Mouse (Mus musculus) CH12.LX (cell line): ENCODE measurements around the gene Stk33. TPM values are rescaled to one million over a fixed set of nuclear protein-coding genes. Genes with fewer than 3 reads are reported as not detected.

Source experiments
- DNase-seq: peaks from one replicate; pipeline ENCODE4 v3.0.0-alpha.2; 2013; ENCODE audit errors: extremely low read depth
- H3K27ac ChIP-seq: 2 replicates; pipeline ENCODE4 v1.5.1; 2012; ENCODE audit warnings: low read depth, mild to moderate bottlenecking, control low read depth, moderate library complexity; ENCODE audit not compliant: insufficient read depth
- H3K27me3 ChIP-seq: replicated peaks from 2 replicates; pipeline ENCODE3; 2012; ENCODE audit warnings: inconsistent platforms
- H3K36me3 ChIP-seq, 2 experiments: replicated peaks in 1 of 2; 2 replicates each; pipeline versions ENCODE3 to v1.6.1; 2012; ENCODE audit warnings: inconsistent platforms in 1 of 2, low read length in 1 of 2, mild to moderate bottlenecking in 1 of 2, mixed read lengths in 1 of 2, moderate library complexity in 1 of 2; ENCODE audit not compliant: control insufficient read depth in 1 of 2, insufficient read depth in 1 of 2
- H3K4me1 ChIP-seq, 2 experiments: 2 replicates each; pipeline ENCODE4 v1.6.1; 2012; ENCODE audit warnings: inconsistent platforms in 1 of 2, moderate library complexity in 1 of 2; ENCODE audit not compliant: insufficient read depth in 2 of 2, control insufficient read depth in 1 of 2
- H3K4me2 ChIP-seq: 2 replicates; pipeline ENCODE4 v1.6.1; 2012; ENCODE audit warnings: low read depth, mild to moderate bottlenecking, control low read depth; ENCODE audit not compliant: poor library complexity, insufficient read depth, severe bottlenecking
- H3K4me3 ChIP-seq, 3 experiments: fragments of 150-350 bp in 1 of 3; sonication (generic) in 1 of 3; replicated peaks in 1 of 3; 2 replicates each; pipeline versions ENCODE3 to v1.5.1; 2011 to 2012; ENCODE audit warnings: low read depth in 2 of 3, low read length in 2 of 3, mild to moderate bottlenecking in 2 of 3, moderate library complexity in 2 of 3, control low read depth in 1 of 3, improper control_type of control experiment in 1 of 3, inconsistent platforms in 1 of 3, mixed read lengths in 1 of 3; ENCODE audit not compliant: poor library complexity in 1 of 3
- H3K79me2 ChIP-seq: replicated peaks from 2 replicates; pipeline ENCODE4 v1.6.1; 2012; ENCODE audit warnings: mild to moderate bottlenecking, moderate library complexity; ENCODE audit not compliant: control insufficient read depth, poor library complexity, insufficient read depth, severe bottlenecking; ENCODE audit errors: extremely low read depth
- H3K9ac ChIP-seq: 2 replicates; pipeline ENCODE4 v1.6.1; 2012; ENCODE audit warnings: low read depth, mild to moderate bottlenecking, control low read depth, moderate library complexity; ENCODE audit not compliant: insufficient read depth
- H3K9me3 ChIP-seq: replicated peaks from 2 replicates; pipeline ENCODE3; 2012; ENCODE audit warnings: low read length, inconsistent platforms, mixed read lengths
- CHD2 ChIP-seq: IDR thresholded peaks from 2 replicates; pipeline ENCODE4 v1.6.1; 2011; ENCODE audit warnings: low read length, improper control_type of control experiment
- CTCF ChIP-seq, 2 experiments: IDR thresholded peaks in 1 of 2; conservative IDR thresholded peaks in 1 of 2; 2 replicates each; pipeline ENCODE4 v1.5.1; 2011 to 2012; ENCODE audit warnings: low read depth in 2 of 2, low read length in 2 of 2, improper control_type of control experiment in 1 of 2, inconsistent platforms in 1 of 2, mild to moderate bottlenecking in 1 of 2, moderate library complexity in 1 of 2
- EP300 ChIP-seq: IDR thresholded peaks from 2 replicates; pipeline ENCODE4 v1.6.1; 2011; ENCODE audit warnings: low read length, improper control_type of control experiment
- ETS1 ChIP-seq: conservative IDR thresholded peaks from 2 replicates; pipeline ENCODE4 v1.6.1; 2012; ENCODE audit warnings: low read depth, mild to moderate bottlenecking, inconsistent platforms, low read length, improper control_type of control experiment, moderate library complexity
- IRF4 ChIP-seq: IDR thresholded peaks from 2 replicates; pipeline ENCODE4 v1.6.1; 2014; ENCODE audit warnings: low read depth, mild to moderate bottlenecking, inconsistent platforms, low read length, improper control_type of control experiment
- JUND ChIP-seq: conservative IDR thresholded peaks from 2 replicates; pipeline ENCODE4 v1.6.1; 2011; ENCODE audit warnings: low read depth, low read length, improper control_type of control experiment
- MAZ ChIP-seq: IDR thresholded peaks from 2 replicates; pipeline ENCODE4 v1.6.1; 2012; ENCODE audit warnings: low read depth, mild to moderate bottlenecking, inconsistent platforms, low read length, improper control_type of control experiment, moderate library complexity
- NRF1 ChIP-seq: IDR thresholded peaks from 2 replicates; pipeline ENCODE4 v1.6.1; 2014; ENCODE audit warnings: low read depth, mild to moderate bottlenecking, inconsistent platforms, low read length, improper control_type of control experiment, moderate library complexity
- RAD21 ChIP-seq: IDR thresholded peaks from 2 replicates; pipeline ENCODE4 v1.6.1; 2011; ENCODE audit warnings: low read depth, mild to moderate bottlenecking, low read length, improper control_type of control experiment, moderate library complexity
- RCOR1 ChIP-seq: conservative IDR thresholded peaks from 2 replicates; pipeline ENCODE4 v1.6.1; 2012; ENCODE audit warnings: low read depth, mild to moderate bottlenecking, inconsistent platforms, low read length, improper control_type of control experiment
- SMC3 ChIP-seq: IDR thresholded peaks from 2 replicates; pipeline ENCODE4 v1.6.1; 2011; ENCODE audit warnings: low read depth, low read length, improper control_type of control experiment
- TCF12 ChIP-seq: IDR thresholded peaks from 2 replicates; pipeline ENCODE4 v1.6.1; 2014; ENCODE audit warnings: low read depth, mild to moderate bottlenecking, inconsistent platforms, low read length, improper control_type of control experiment
- UBTF ChIP-seq: IDR thresholded peaks from 2 replicates; pipeline ENCODE4 v1.6.1; 2012; ENCODE audit warnings: low read depth, mild to moderate bottlenecking, inconsistent platforms, low read length, improper control_type of control experiment, moderate library complexity
- USF1 ChIP-seq: IDR thresholded peaks from 2 replicates; pipeline ENCODE4 v1.6.1; 2014; ENCODE audit warnings: low read depth, mild to moderate bottlenecking, inconsistent platforms, low read length, improper control_type of control experiment
- ZC3H11A ChIP-seq: IDR thresholded peaks from 2 replicates; pipeline ENCODE4 v1.6.1; 2012; ENCODE audit warnings: low read depth, mild to moderate bottlenecking, inconsistent platforms, low read length, improper control_type of control experiment
- ZMIZ1 ChIP-seq: IDR thresholded peaks from 2 replicates; pipeline ENCODE4 v1.6.1; 2012; ENCODE audit warnings: low read depth, mild to moderate bottlenecking, inconsistent platforms, low read length, improper control_type of control experiment
- dilution Hi-C: fragments of 300-500 bp; cut with MboI; formaldehyde crosslinking; loops from 2 replicates; pipeline ENCODE4 v1.14.3; 2020; ENCODE audit warnings: low sequenced_read_pairs; ENCODE audit not compliant: extremely low pct_unique_long_range_greater_than_20kb, extremely low pct_ligation_motif_present
- in situ Hi-C: fragments of 300-500 bp; cut with MboI; formaldehyde crosslinking; loops from 3 replicates; pipeline ENCODE4 v1.14.3; 2019; ENCODE audit warnings: low sequenced_read_pairs, low pct_ligation_motif_present, low pct_unique_long_range_greater_than_20kb, mixed read lengths
- polyA plus RNA-seq: library from polyadenylated mRNA; unstranded; fragments of >175 nt; gene quantifications from 2 replicates; pipeline ENCODE4 v1.2.1, GENCODE M21; 2012; ENCODE audit warnings: low read depth; ENCODE audit not compliant: insufficient read length
- total RNA-seq, 2 experiments: library from RNA; depleted of rRNA; stranded (reverse); fragments of 300-350 nt in 1 of 2; fragments of >200 nt in 1 of 2; gene quantifications; 2 replicates each; pipeline ENCODE4 v1.2.3; 2012 to 2014

Gene Stk33
- total and polyA plus RNA-seq, 3 experiments, result not detected

DNA sequence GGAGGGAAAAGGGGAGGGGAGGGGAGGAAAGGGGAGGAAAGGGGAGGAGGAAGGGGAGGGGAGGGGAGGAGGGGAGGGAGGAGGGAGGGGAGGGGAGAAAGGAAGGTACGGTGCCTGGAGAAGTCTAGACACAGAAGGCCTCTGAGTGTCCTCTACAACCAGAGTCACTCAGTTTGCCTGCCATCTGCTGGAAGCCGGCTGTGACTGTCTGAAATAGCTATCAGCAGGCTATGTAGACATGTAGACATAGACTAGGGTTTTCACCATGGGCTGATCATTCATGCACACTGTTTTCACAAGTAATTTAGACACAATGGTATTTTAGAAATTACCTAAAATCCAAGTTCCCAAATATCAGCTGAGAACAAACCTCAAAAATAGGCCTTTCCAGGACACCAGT, 148.4 kb downstream of the Stk33 start:
- TF ChIP-seq SMC3, result peak; percentile 30; the same call in 1 of the 2 replicates
- peak; percentile 7 for TF ChIP-seq RAD21
- TF ChIP-seq MAZ, result no peak
- TF ChIP-seq CTCF (conservative IDR thresholded peaks at IDR 0.05 in 1 of 2, IDR thresholded peaks at IDR 0.05 in 1 of 2; ENCODE audit: low read depth in 2 of 2, low read length in 2 of 2), result peak in 1 of 2 experiments; percentile 47; a peak in 2 of 4 replicates
- no peak for TF ChIP-seq EP300
- no peaks in the 10 kb centered on the region for H3K79me2 ChIP-seq
- H3K9me3 ChIP-seq, result no peaks in the 10 kb centered on the region
- no peaks in the 10 kb centered on the region for H3K36me3 ChIP-seq
- H3K27ac ChIP-seq, result no peak overlapping the region
- in situ Hi-C loops (no loop called here), dilution Hi-C loops (no loop called here)
- no peak overlapping the region for H3K9ac ChIP-seq
- no peaks in the 10 kb centered on the region for H3K4me1 ChIP-seq
- H3K27me3 ChIP-seq, result peaks cover 20% of the 10 kb centered on the region
- no peak overlapping the region for H3K4me3 ChIP-seq
- DNase-seq, result peak; percentile 3
- no peak overlapping the region for H3K4me2 ChIP-seq

- no peak overlapping the region for H3K27ac ChIP-seq
- peaks cover 17% of the 10 kb centered on the region for H3K27me3 ChIP-seq
- H3K36me3 ChIP-seq, result no peaks in the 10 kb centered on the region
- no peak for TF ChIP-seq JUND
- no peak for TF ChIP-seq ZMIZ1
- no peak for TF ChIP-seq ETS1
- TF ChIP-seq RAD21, result no peak
- TF ChIP-seq CHD2, result no peak
- no peak for TF ChIP-seq IRF4
- no peak for TF ChIP-seq UBTF
- TF ChIP-seq SMC3, result no peak
- TF ChIP-seq CTCF (conservative IDR thresholded peaks at IDR 0.05 in 1 of 2, IDR thresholded peaks at IDR 0.05 in 1 of 2; ENCODE audit: low read depth in 2 of 2, low read length in 2 of 2), result no peak
- TF ChIP-seq NRF1, result no peak
- TF ChIP-seq USF1, result no peak
- TF ChIP-seq ZC3H11A, result no peak
- no peak for TF ChIP-seq RCOR1
- TF ChIP-seq TCF12, result no peak
- no peak for TF ChIP-seq EP300
- no peak for DNase-seq
- no peaks in the 10 kb centered on the region for H3K4me1 ChIP-seq
- in situ Hi-C loops (no loop called here), dilution Hi-C loops (no loop called here)
- no peak overlapping the region for H3K9ac ChIP-seq
- H3K4me2 ChIP-seq, result no peak overlapping the region
- H3K4me3 ChIP-seq, result no peak overlapping the region
- no peaks in the 10 kb centered on the region for H3K9me3 ChIP-seq
- no peaks in the 10 kb centered on the region for H3K79me2 ChIP-seq
These were observed 149.8 kb downstream of the Stk33 start for GRCm38 (mm10) chr7:109289106-109289505.
